ENCODE assay signal across 27 mouse cellular contexts in genomic region chr14:103752773-103753172, GRCm38 (mm10).
A peak's percentile ranks its signal among the peaks of the same experiment; 100 is the strongest.
DNase-seq lines count a peak whose midpoint lies in the region; ATAC-seq and TF ChIP-seq lines count a peak whose summit lies in the region.
"Had no signal": no experiment of that assay in that cellular context is flagged by ENCODE, and none has a peak within 500 bp of the region (broad histone marks: within the 10 kb centered on the region; RNA-seq: fewer than 3 reads in every experiment).

No protein-coding gene starts in this region.

- TF ChIP-seq CTCF in intestine, postnatal 0 days (IDR thresholded peaks at IDR 0.05; ENCODE audit: low read depth) = no peak
- no peak for TF ChIP-seq CTCF in stomach, postnatal 0 days (IDR thresholded peaks at IDR 0.05; ENCODE audit: low read depth)

- no peak overlapping the region for H3K4me2 ChIP-seq in intestine, embryonic 14.5 days (ENCODE audit: low read length)
- no peak overlapping the region for H3K4me2 ChIP-seq in intestine, postnatal 0 days (replicated peaks; ENCODE audit: low read depth)
- H3K4me2 ChIP-seq in kidney, embryonic 16.5 days (replicated peaks; ENCODE audit: low read depth, low read length) = no peak overlapping the region
- H3K4me2 ChIP-seq in stomach, embryonic 15.5 days = no peak overlapping the region
- H3K4me2 ChIP-seq in stomach, postnatal 0 days (replicated peaks; ENCODE audit: low read depth) = no peak overlapping the region
- H3K4me2 ChIP-seq: forebrain, embryonic 13.5 days; heart, embryonic 13.5 days; hindbrain, embryonic 12.5 days; hindbrain, embryonic 15.5 days had no signal

- no peaks in the 10 kb centered on the region for H3K27me3 ChIP-seq in intestine, embryonic 14.5 days (replicated peaks; ENCODE audit: control insufficient read depth, insufficient read depth, low read length)
- H3K27me3 ChIP-seq in intestine, postnatal 0 days (replicated peaks; ENCODE audit: control insufficient read depth, insufficient read depth, low read length) = no peaks in the 10 kb centered on the region
- no peaks in the 10 kb centered on the region for H3K27me3 ChIP-seq in kidney, embryonic 16.5 days (ENCODE audit: insufficient read depth, low read length)
- H3K27me3 ChIP-seq in stomach, embryonic 15.5 days (replicated peaks) = no peaks in the 10 kb centered on the region
- H3K27me3 ChIP-seq in stomach, postnatal 0 days (ENCODE audit: control insufficient read depth, insufficient read depth, low read length) = no peaks in the 10 kb centered on the region
- H3K27me3 ChIP-seq: CH12.LX; forebrain, embryonic 13.5 days; heart, embryonic 13.5 days; hindbrain, embryonic 12.5 days; hindbrain, embryonic 15.5 days had no signal

- H3K9me3 ChIP-seq in intestine, embryonic 14.5 days (ENCODE audit: control insufficient read depth, low read length) = no peaks in the 10 kb centered on the region
- H3K9me3 ChIP-seq in intestine, postnatal 0 days (ENCODE audit: control insufficient read depth) = no peaks in the 10 kb centered on the region
- no peaks in the 10 kb centered on the region for H3K9me3 ChIP-seq in kidney, embryonic 16.5 days (ENCODE audit: low read length)
- H3K9me3 ChIP-seq in stomach, embryonic 15.5 days = no peaks in the 10 kb centered on the region
- H3K9me3 ChIP-seq in stomach, postnatal 0 days (ENCODE audit: control insufficient read depth, low read length) = no peaks in the 10 kb centered on the region
- H3K9me3 ChIP-seq: forebrain, embryonic 10.5 days; forebrain, embryonic 13.5 days; heart, embryonic 10.5 days; heart, embryonic 13.5 days; hindbrain, embryonic 12.5 days; hindbrain, embryonic 15.5 days had no signal

- H3K9ac ChIP-seq in intestine, embryonic 14.5 days (ENCODE audit: low read length) = no peak overlapping the region
- no peak overlapping the region for H3K9ac ChIP-seq in intestine, postnatal 0 days (ENCODE audit: low read depth, low read length)
- H3K9ac ChIP-seq in kidney, embryonic 16.5 days (replicated peaks; ENCODE audit: low read length) = no peak overlapping the region
- no peak overlapping the region for H3K9ac ChIP-seq in stomach, embryonic 15.5 days
- H3K9ac ChIP-seq in stomach, postnatal 0 days (ENCODE audit: low read length) = no peak overlapping the region
- H3K9ac ChIP-seq: forebrain, embryonic 13.5 days; heart, embryonic 13.5 days; hindbrain, embryonic 12.5 days; hindbrain, embryonic 15.5 days had no signal

- 90% methylated on average over 7 of the region's 7 CpGs for WGBS in intestine, embryonic 14.5 days
- WGBS in intestine, postnatal 0 days = 92% methylated on average over 7 of the region's 7 CpGs
- 44% methylated on average over 7 of the region's 7 CpGs for WGBS in kidney, embryonic 16.5 days
- 89% methylated on average over 7 of the region's 7 CpGs for WGBS in stomach, embryonic 15.5 days
- 94% methylated on average over 7 of the region's 7 CpGs for WGBS in stomach, postnatal 0 days

- H3K27ac ChIP-seq in intestine, embryonic 14.5 days (ENCODE audit: low read depth) = peak overlapping the region; percentile 74; the same call in 1 of the 2 replicates
- H3K27ac ChIP-seq in intestine, postnatal 0 days (ENCODE audit: low read depth, low read length) = no peak overlapping the region
- no peak overlapping the region for H3K27ac ChIP-seq in kidney, embryonic 16.5 days (ENCODE audit: low read length)
- peak overlapping the region; percentile 59; the same call in 1 of the 2 replicates for H3K27ac ChIP-seq in stomach, embryonic 15.5 days
- H3K27ac ChIP-seq in stomach, postnatal 0 days (replicated peaks) = no peak overlapping the region
- H3K27ac ChIP-seq: forebrain, embryonic 10.5 days; forebrain, embryonic 13.5 days; heart, adult 2 months; heart, embryonic 10.5 days; heart, embryonic 13.5 days; hindbrain, embryonic 12.5 days; hindbrain, embryonic 15.5 days had no signal

- no peak overlapping the region for H3K4me3 ChIP-seq in intestine, embryonic 14.5 days (ENCODE audit: low read depth, low read length)
- no peak overlapping the region for H3K4me3 ChIP-seq in intestine, postnatal 0 days (ENCODE audit: low read depth, low read length)
- H3K4me3 ChIP-seq in kidney, embryonic 16.5 days (ENCODE audit: low read length) = no peak overlapping the region
- H3K4me3 ChIP-seq in stomach, embryonic 15.5 days (replicated peaks) = no peak overlapping the region
- no peak overlapping the region for H3K4me3 ChIP-seq in stomach, postnatal 0 days (ENCODE audit: low read depth, low read length)
- H3K4me3 ChIP-seq: forebrain, embryonic 10.5 days; forebrain, embryonic 13.5 days; heart, adult 2 months; heart, embryonic 10.5 days; heart, embryonic 13.5 days; hindbrain, embryonic 12.5 days; hindbrain, embryonic 15.5 days had no signal

- no peaks in the 10 kb centered on the region for H3K36me3 ChIP-seq in intestine, embryonic 14.5 days (ENCODE audit: control insufficient read depth, insufficient read depth, low read length)
- H3K36me3 ChIP-seq in intestine, postnatal 0 days (ENCODE audit: control insufficient read depth, insufficient read depth) = no peaks in the 10 kb centered on the region
- H3K36me3 ChIP-seq in kidney, embryonic 16.5 days (ENCODE audit: insufficient read depth, low read length) = no peaks in the 10 kb centered on the region
- no peaks in the 10 kb centered on the region for H3K36me3 ChIP-seq in stomach, embryonic 15.5 days
- no peaks in the 10 kb centered on the region for H3K36me3 ChIP-seq in stomach, postnatal 0 days (ENCODE audit: control insufficient read depth, insufficient read depth, low read length)
- H3K36me3 ChIP-seq: forebrain, embryonic 10.5 days; G1E; heart, embryonic 10.5 days; heart, embryonic 13.5 days; hindbrain, embryonic 12.5 days; hindbrain, embryonic 15.5 days had no signal

- H3K4me1 ChIP-seq in intestine, embryonic 14.5 days (replicated peaks; ENCODE audit: control insufficient read depth, insufficient read depth, low read length) = peaks cover 9% of the 10 kb centered on the region
- H3K4me1 ChIP-seq in intestine, postnatal 0 days (replicated peaks; ENCODE audit: control insufficient read depth, insufficient read depth, low read length) = no peaks in the 10 kb centered on the region
- peaks cover 11% of the 10 kb centered on the region; the same call in 1 of the 2 replicates for H3K4me1 ChIP-seq in kidney, embryonic 16.5 days (ENCODE audit: insufficient read depth, low read length)
- H3K4me1 ChIP-seq in stomach, embryonic 15.5 days = no peaks in the 10 kb centered on the region
- H3K4me1 ChIP-seq in stomach, postnatal 0 days (replicated peaks; ENCODE audit: control insufficient read depth, insufficient read depth) = no peaks in the 10 kb centered on the region
- H3K4me1 ChIP-seq: forebrain, embryonic 13.5 days; heart, embryonic 10.5 days; heart, embryonic 13.5 days; hindbrain, embryonic 12.5 days; hindbrain, embryonic 15.5 days had no signal

- no peak for TF ChIP-seq EP300 in stomach, postnatal 0 days (optimal IDR thresholded peaks at IDR 0.05)

- DNase-seq in intestine, embryonic 14.5 days (ENCODE audit: low spot score) = no peak
- DNase-seq in kidney, postnatal 14 days = no peak
- no peak for DNase-seq in stomach, postnatal 0 days (ENCODE audit: low spot score)
- DNase-seq: adrenal gland, postnatal 10 days; adrenal gland, postnatal 36 days; B cell, adult 2 months; cerebellum, adult 18-20 months; cerebellum, adult 9-10 months; cerebellum, postnatal 14 days; gastrocnemius, postnatal 10 days; gastrocnemius, postnatal 36 days; heart, adult 2 months; heart, postnatal 14 days; heart, postnatal 4 days had no signal

- no peak for ATAC-seq in intestine, embryonic 14.5 days (replicated peaks; ENCODE audit: low FRiP score, low TSS enrichment, low read depth)
- ATAC-seq in intestine, postnatal 0 days = no peak
- peak; percentile 79 for ATAC-seq in kidney, embryonic 16.5 days (ENCODE audit: low FRiP score, low TSS enrichment)
- ATAC-seq in stomach, embryonic 15.5 days (ENCODE audit: insufficient read depth, low FRiP score, low read depth) = no peak
- ATAC-seq in stomach, postnatal 0 days (ENCODE audit: low FRiP score, low TSS enrichment) = no peak
- ATAC-seq: forebrain, embryonic 13.5 days; forebrain, embryonic 16.5 days; Patski had no signal

Comparison
In these comparisons a context has a peak if more than half of its experiments do, and no peak if none do; other contexts are left out.
1. H3K27ac ChIP-seq: peak in intestine, embryonic 14.5 days (single experiment) and stomach, embryonic 15.5 days (single experiment); none in intestine, postnatal 0 days (single experiment), kidney, embryonic 16.5 days (single experiment) and stomach, postnatal 0 days (single experiment).